Mouse (Mus musculus): ENCODE measurements at regions not wholly inside any gene's neighbourhood (a gene's known extent, or its start where the extent isn't known, plus 50 kb on each side); places are given as distances from the start of the nearest gene placed in this dataset.

GRCm38 (mm10) chr2:82701851-82702250 is 241.6 kb upstream of the Fsip2 start:
- TF ChIP-seq CTCF (IDR thresholded peaks at IDR 0.05; ENCODE audit: low read depth) (no peak), EP300 (IDR thresholded peaks at IDR 0.05; ENCODE audit: low read depth) (no peak)
